ENCODE assay signal across 8 mouse cellular contexts in genomic region chr12:73449069-73449468, GRCm38 (mm10).
DNase-seq lines count a peak whose midpoint lies in the region; ATAC-seq and TF ChIP-seq lines count a peak whose summit lies in the region.

No protein-coding gene starts in this region.

- no peak for TF ChIP-seq CTCF in C2C12 (IDR thresholded peaks at IDR 0.05; ENCODE audit: control insufficient read depth, insufficient read depth, insufficient read length)

- no peak overlapping the region for H3K27ac ChIP-seq in heart, embryonic 12.5 days (ENCODE audit: poor library complexity, severe bottlenecking)
- H3K27ac ChIP-seq in limb, embryonic 11.5 days (replicated peaks; ENCODE audit: low read depth, low read length), result peak overlapping the region; percentile 36; the same call in 1 of the 2 replicates
- H3K27ac ChIP-seq in stomach, embryonic 16.5 days (ENCODE audit: low read length), result no peak overlapping the region
- H3K27ac ChIP-seq in forebrain, embryonic 10.5 days, result no peak overlapping the region

- H3K9ac ChIP-seq in heart, embryonic 12.5 days, result no peak overlapping the region
- no peak overlapping the region for H3K9ac ChIP-seq in limb, embryonic 11.5 days (ENCODE audit: low read length)
- H3K9ac ChIP-seq in stomach, embryonic 16.5 days (ENCODE audit: low read length), result 0 out of 2 replicates have a peak overlapping the region, but pooled peaks have one; percentile 43

- H3K27me3 ChIP-seq in C2C12 (ENCODE audit: control insufficient read depth, insufficient read depth, insufficient read length), result no peaks in the 10 kb centered on the region
- H3K27me3 ChIP-seq in heart, embryonic 12.5 days (replicated peaks), result no peaks in the 10 kb centered on the region
- H3K27me3 ChIP-seq in limb, embryonic 11.5 days (ENCODE audit: control insufficient read depth, insufficient read depth, low read length), result no peaks in the 10 kb centered on the region
- H3K27me3 ChIP-seq in stomach, embryonic 16.5 days (ENCODE audit: control insufficient read depth, insufficient read depth, low read length), result no peaks in the 10 kb centered on the region
- no peaks in the 10 kb centered on the region for H3K27me3 ChIP-seq in forebrain, embryonic 10.5 days (ENCODE audit: poor library complexity, severe bottlenecking)

- H3K4me2 ChIP-seq in heart, embryonic 12.5 days, result no peak overlapping the region
- no peak overlapping the region for H3K4me2 ChIP-seq in limb, embryonic 11.5 days (ENCODE audit: low read depth, severe bottlenecking)
- H3K4me2 ChIP-seq in stomach, embryonic 16.5 days (ENCODE audit: low read depth, low read length), result peak overlapping the region; percentile 49

- H3K79me3 ChIP-seq in C2C12 (ENCODE audit: low read depth), result no peaks in the 10 kb centered on the region

- no peaks in the 10 kb centered on the region for H3K79me2 ChIP-seq in C2C12 (ENCODE audit: control insufficient read depth, insufficient read depth)

- peak; percentile 53 for DNase-seq in adrenal gland, postnatal 10 days
- DNase-seq in limb, embryonic 11.5 days (ENCODE audit: low spot score), result no peak
- no peak for DNase-seq in forebrain, embryonic 10.5 days (ENCODE audit: extremely low spot score, low spot score)
- no peak for DNase-seq in frontal cortex, postnatal 10 days (ENCODE audit: low spot score in 2 of 2)
- no peak for DNase-seq in right cerebral cortex, postnatal 4 days

- 54% methylated on average over 9 of the region's 9 CpGs for WGBS in heart, embryonic 12.5 days
- 48% methylated on average over 9 of the region's 9 CpGs for whole genome bisulfite sequencing in limb, embryonic 11.5 days
- 33% methylated on average over 9 of the region's 9 CpGs for WGBS in stomach, embryonic 16.5 days
- WGBS in forebrain, embryonic 10.5 days, result 87% methylated on average over 9 of the region's 9 CpGs

- H3K9me3 ChIP-seq in heart, embryonic 12.5 days (replicated peaks), result peaks cover 5% of the 10 kb centered on the region; the same call in 1 of the 2 replicates
- H3K9me3 ChIP-seq in limb, embryonic 11.5 days (ENCODE audit: control insufficient read depth, low read length), result no peaks in the 10 kb centered on the region
- H3K9me3 ChIP-seq in stomach, embryonic 16.5 days (replicated peaks; ENCODE audit: control insufficient read depth, low read length), result no peaks in the 10 kb centered on the region
- 0 out of 2 replicates have a peak, but pooled peaks cover 3% of the 10 kb centered on the region for H3K9me3 ChIP-seq in forebrain, embryonic 10.5 days

- H3K4me1 ChIP-seq in heart, embryonic 12.5 days (replicated peaks), result peaks cover 13% of the 10 kb centered on the region; the same call in 1 of the 2 replicates
- peaks cover 31% of the 10 kb centered on the region for H3K4me1 ChIP-seq in limb, embryonic 11.5 days (ENCODE audit: control insufficient read depth, insufficient read depth, low read length)
- no peaks in the 10 kb centered on the region; the same call in 1 of the 2 replicates for H3K4me1 ChIP-seq in stomach, embryonic 16.5 days (ENCODE audit: control insufficient read depth, insufficient read depth, low read length)
- H3K4me1 ChIP-seq in forebrain, embryonic 10.5 days, result peaks cover 32% of the 10 kb centered on the region

- H3K36me3 ChIP-seq in C2C12 (ENCODE audit: control insufficient read depth, insufficient read depth), result no peaks in the 10 kb centered on the region
- H3K36me3 ChIP-seq in heart, embryonic 12.5 days, result no peaks in the 10 kb centered on the region
- H3K36me3 ChIP-seq in limb, embryonic 11.5 days (ENCODE audit: control insufficient read depth, insufficient read depth, low read length), result no peaks in the 10 kb centered on the region
- no peaks in the 10 kb centered on the region for H3K36me3 ChIP-seq in stomach, embryonic 16.5 days (ENCODE audit: control insufficient read depth, insufficient read depth, low read length)
- no peaks in the 10 kb centered on the region for H3K36me3 ChIP-seq in forebrain, embryonic 10.5 days (replicated peaks)

- peak overlapping the region; percentile 14 for H3K4me3 ChIP-seq in C2C12 (ENCODE audit: insufficient read depth, poor library complexity, severe bottlenecking)
- no peak overlapping the region for H3K4me3 ChIP-seq in heart, embryonic 12.5 days
- H3K4me3 ChIP-seq in limb, embryonic 11.5 days (ENCODE audit: low read depth, low read length), result no peak overlapping the region
- H3K4me3 ChIP-seq in stomach, embryonic 16.5 days (replicated peaks; ENCODE audit: low read length), result peak overlapping the region; percentile 23
- H3K4me3 ChIP-seq in forebrain, embryonic 10.5 days, result no peak overlapping the region

- ATAC-seq in heart, embryonic 12.5 days (ENCODE audit: insufficient number of reproducible peaks, low FRiP score), result 0 out of 2 replicates have a peak, but pooled peaks have one; percentile 31
- no peak for ATAC-seq in limb, embryonic 11.5 days (ENCODE audit: insufficient number of reproducible peaks, low FRiP score, low TSS enrichment, low read depth)
- ATAC-seq in stomach, embryonic 16.5 days (ENCODE audit: insufficient read depth, low FRiP score), result peak; percentile 60

- peak overlapping the region; percentile 73 for H3ac ChIP-seq in C2C12 (ENCODE audit: control insufficient read depth, insufficient read length, low read depth)

TF ChIP-seq in C2C12, 6 proteins besides CTCF, POLR2A, EP300 and RAD21:
- TF ChIP-seq MYOD1 (IDR thresholded peaks at IDR 0.05; ENCODE audit: control insufficient read depth, insufficient read length, low read depth) (peak; percentile 40), MYOG (IDR thresholded peaks at IDR 0.05; ENCODE audit: control insufficient read depth, extremely low read depth, insufficient read length) (no peak), MAX (IDR thresholded peaks at IDR 0.05) (peak; percentile 40)

Comparison
In these comparisons a context has a peak if more than half of its experiments do, and no peak if none do; other contexts are left out.
1. H3K4me3 ChIP-seq: peak in C2C12 (single experiment) and stomach, embryonic 16.5 days (single experiment); none in heart, embryonic 12.5 days (single experiment), limb, embryonic 11.5 days (single experiment) and forebrain, embryonic 10.5 days (single experiment).